Mouse (Mus musculus) yolk sac, embryonic 10.5 days (tissue): Measurements from ENCODE around the gene Aunip.
A peak's percentile ranks its signal among the peaks of the same experiment; 100 is the strongest.

ENCODE experiments used
- DNase-seq: peaks from one replicate; pipeline ENCODE4 v3.0.0-alpha.2; 2017; ENCODE audit warnings: low spot score

Aunip gene

DNA sequence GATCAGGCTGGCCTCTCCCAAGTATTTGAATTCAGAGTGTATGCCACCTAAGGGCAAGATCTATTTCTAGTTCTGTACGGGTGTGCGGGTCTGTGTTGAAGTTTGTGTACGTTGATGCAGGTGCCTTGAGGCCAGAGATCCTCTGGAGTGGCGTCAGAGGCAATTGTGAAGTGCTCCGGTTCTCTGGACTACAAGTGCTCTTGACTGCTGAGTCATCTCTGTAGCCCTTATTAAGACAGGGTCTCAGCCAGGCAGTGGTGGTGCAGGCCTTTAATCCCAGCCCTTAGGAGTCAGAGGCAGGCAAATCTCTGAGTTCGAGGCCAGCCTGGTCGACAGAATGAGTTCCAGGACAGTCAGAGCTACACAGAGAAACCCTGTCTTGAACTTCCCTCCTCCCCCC, 4.8 kb downstream of the Aunip start:
- DNase-seq, result peak; percentile 36

DNA sequence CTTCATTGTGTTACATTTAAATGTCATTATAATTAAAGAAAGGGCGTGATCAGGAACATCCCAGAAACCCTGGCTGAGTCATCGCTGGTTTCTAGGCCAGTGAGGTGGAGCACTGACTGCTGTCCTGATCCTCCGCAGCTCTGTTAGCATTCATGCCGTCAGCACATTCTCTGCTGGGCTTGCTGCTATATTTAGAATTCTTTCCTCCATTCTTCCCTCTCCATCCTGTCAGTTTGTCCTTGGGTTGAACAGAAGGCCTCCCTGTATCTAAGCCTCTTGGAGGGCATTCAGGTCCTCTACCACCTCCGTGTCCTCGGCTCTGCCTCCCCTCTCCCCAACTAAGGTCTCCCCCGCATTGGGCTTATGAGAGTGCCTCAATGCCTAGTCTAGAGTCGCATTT, 6.2 kb downstream of the Aunip start:
- peak; percentile 73 for DNase-seq

DNA sequence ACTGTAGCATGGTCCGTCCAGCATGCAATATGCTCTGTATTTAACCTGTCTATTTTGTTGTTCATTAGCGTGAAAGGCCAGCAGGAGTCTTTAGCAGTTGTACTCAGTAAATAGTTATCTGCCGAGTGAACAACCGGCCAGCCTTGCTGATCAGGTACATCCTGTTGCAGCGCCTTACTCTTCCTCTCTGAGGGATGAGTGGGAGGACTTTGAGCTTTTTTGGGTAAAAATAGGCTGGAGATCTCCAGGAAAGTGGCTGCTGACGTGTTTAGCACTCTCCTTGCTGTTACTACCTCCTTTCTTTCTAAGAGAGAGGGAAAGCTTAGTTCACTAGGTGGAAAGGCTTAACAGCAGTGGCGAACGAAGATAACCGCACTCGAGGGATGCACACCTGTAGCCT, 6.9 kb downstream of the Aunip start:
- no peak for DNase-seq

DNA sequence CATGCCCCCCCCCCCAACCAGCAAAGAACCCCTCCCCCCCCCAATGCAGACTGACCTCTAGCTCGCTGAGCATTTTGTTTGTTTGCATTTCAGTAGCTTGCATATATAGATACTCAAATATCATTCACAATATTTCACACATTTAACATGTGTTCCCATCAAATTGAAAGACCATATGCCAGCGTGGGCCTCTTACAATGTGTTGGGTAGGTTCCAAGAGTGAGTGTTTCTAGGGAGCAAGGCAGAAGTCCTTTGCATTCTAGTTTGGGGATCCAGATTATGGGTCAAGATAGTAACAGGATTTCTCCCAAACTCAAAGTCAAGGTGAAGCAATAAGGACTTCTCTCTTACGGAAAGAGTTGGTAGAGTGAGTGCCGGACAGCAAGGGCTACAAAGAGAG, 7.7 kb downstream of the Aunip start:
- DNase-seq, result no peak

DNA sequence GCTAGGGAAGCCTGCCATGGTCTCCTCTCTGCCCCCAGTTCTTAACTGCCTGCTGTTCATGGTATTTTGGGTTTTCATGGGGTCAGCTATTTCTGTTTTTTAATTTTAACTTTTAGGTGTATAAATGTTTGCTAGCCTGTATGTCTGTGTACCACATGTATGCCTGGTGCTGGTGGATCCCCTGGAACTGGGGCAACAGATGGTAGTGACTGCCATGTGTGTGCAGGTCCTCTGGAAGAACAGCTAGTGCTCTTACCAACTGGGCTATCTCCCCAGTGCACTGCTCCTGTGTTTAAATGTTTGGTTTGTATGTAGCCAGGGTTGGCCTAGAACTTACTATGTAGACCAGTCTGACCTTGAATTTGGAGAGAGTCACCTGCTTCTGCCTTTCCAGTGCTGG, 8.5 kb downstream of the Aunip start:
- DNase-seq, result no peak

DNA sequence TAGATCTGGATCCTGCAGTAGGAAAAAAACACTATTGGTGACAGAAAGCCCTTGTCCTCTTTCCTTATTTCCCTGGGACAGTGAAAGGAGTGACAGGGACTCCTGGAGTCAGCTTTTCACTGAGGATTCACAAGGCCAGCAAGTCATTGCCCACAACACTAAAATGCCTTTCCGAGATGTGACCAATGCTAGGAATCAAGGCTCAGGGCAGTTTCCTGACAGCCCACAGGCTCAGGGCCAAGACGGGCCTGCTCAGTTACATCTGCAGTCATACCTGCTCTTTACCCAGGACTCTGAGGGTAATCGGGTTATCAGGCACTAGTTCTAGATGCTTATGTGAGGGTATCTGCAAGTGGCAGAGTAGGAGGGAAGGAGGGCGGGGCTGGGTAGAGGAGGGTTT, 12.6 kb downstream of the Aunip start:
- no peak for DNase-seq

DNA sequence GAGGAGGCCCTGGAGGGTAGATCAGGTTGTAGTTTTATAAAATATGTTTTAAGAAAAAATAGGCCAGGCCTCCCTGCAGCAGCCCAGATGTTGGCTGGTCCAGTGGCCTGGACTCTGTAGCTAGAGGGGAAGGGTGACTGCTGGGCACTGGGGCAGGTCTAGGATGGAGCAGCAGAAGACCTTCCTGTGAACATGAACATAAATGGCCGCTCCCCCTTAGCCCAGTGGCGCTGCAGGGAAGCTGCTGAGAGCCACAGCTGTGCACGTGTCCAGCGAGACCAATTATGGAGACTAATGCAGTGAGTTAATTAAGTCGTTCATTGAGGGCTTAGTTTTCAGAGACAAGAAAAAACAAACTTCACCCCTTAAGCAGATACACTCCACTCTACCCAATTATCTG, 15.0 kb downstream of the Aunip start:
- no peak for DNase-seq

DNA sequence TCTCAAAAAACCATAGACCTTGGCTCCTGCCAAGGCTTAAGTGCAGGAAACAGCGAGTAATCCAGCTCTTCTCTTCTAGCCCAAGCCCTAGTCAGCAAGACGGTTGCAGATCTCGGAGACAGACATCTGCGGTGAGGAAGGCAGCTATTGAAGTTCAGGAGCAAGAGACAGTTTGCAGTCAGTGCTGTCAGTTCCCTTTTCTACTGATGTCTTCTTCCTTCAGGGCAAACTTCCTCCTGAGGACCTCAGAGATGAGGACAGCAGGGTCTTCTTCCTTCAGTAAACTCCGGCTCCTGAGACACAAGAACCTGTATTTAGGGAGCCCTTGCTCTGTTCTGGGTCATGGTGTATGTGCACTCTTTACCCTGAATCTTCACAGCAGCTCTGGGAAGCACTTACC, 15.4 kb downstream of the Aunip start:
- DNase-seq, result no peak

DNA sequence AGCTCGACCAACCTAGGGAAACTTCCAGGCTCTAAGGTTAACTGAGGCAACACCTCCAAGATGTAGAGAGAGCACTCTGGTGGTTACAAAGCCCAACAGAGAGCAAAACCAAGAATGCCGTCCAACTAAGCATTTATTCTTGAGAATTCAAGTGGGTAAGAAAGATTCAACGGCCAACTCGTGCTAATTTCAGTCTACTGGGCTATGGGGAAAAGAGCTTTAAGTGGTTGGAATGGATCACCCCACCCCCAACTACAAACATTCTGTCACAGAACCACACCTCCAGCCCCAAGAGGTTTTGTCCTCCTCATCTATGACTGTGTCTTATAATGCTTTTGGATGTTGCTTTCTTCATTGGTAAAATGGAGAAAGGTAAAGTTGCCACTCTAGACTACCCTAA, 22.1 kb downstream of the Aunip start:
- DNase-seq, result no peak

DNA sequence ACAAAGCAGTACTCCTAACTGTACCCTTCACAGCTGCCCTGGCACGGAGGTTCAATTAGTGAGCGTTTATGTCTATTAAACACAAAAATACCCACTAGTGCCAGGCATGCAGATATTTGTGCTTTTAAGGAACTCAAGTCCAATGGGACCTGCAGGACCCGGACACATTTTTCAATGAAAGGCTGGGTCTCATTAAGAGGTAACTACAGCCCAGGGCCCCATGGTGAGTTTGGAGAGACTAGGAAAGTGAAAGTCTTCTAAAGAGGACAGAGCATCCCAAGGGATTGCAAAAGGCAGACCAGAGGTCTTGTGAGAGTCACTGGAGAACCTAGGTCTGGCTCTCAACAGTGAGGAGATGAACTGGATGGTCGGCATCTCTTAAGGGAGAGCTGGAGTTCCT, 22.6 kb downstream of the Aunip start:
- DNase-seq, result no peak

DNA sequence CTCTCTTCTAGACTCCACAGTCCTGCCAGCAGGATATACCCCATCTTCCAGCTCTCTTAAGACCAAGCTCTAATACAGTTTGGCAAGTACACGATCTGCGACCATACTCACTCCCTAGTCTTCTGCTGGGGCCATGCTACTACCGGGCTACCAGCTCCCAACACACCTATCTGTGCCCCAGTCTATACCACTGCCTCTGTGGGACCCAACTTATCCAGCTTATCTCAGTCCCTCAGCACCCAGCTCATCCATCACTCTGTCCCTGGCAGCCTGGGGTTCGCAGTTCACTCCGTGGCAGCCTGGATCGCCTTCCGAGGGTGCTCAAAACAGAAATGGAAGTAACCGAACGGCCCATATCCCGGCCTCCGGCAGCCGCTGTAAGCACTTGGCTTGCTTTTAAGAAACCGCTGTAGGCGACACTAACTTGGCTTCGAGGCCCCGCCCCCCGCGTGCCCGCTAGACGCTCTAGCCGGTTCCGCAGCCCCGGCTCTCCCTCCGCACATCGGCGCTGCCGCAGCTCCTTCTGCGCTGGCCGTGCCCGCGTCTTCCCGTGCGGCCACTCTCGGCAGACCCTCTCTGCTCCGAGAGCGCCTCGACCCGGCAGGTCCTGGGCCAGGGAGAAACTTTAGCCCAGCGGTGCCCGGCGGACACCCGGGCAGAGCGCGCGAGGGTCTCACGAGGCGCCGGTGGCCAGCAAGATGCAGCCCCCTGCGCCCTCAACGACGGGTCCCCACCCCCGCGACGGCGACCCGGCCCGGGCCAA, 23.5 kb downstream of the Aunip start:
- peak; percentile 58 for DNase-seq

DNA sequence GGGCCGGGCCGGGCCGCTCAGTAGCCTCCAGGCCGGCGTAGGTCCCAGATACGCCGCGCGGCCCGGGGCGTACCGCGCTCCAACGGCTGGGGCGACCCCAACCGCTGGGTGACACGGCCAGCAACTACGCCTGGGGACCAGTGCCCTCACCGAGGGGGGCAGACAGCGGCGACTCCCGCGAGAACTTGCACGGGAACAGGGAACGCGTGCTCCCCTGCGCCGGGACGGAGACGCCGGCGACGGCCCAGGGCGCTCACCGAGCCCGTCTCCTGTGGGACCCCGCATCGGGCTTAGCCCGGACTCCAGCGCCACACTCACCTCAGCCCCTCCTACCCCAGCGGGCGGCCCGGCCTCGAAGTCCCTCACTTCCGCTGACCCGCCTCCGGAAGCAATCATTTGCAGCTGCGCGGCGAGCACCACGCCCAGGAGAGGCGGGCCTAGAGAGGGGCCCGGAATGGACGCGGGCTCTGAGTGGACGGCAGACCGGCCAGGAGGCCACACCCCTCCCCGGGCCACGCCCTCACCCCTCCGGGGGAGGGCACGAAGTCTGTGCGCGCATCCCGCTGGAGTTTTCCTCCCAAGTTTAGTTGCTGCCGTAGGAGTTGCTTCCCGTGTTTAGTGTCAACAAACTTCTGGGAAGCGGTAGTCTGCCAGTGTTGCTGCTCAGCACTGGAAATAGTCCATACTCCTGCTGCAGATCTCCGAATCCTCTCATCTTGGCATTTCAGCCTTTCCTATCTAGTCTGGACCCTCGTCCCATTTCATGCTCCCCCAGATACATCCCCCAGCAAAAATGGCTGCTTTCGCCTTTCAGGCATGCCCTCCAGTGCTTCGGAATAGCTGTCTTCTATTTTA, 24.4 kb downstream of the Aunip start, which contains the start of gene Mtfr1l:
TSS of gene Mtfr1l (minus strand) at position 456 of the 855 bp plus-strand sequence.
- DNase-seq, result peak; percentile 98

DNA sequence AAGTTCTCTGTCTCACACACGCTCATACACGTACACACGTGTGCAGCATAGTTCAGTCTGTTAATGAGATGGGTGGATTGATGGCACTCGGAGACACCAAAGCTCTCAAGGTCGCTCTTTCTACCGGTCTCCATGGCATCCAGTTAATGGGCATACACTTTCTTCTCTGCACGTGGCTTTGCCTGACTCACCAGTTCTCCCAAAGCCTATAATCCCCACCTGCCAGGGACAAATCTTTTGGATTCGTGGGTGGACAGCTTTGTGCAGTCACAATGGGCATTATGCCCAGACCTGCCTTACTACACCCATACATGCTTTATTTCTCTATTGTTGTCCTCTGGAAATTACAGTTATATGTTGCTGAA, 25.0 kb downstream of the Aunip start:
- no peak for DNase-seq

DNA sequence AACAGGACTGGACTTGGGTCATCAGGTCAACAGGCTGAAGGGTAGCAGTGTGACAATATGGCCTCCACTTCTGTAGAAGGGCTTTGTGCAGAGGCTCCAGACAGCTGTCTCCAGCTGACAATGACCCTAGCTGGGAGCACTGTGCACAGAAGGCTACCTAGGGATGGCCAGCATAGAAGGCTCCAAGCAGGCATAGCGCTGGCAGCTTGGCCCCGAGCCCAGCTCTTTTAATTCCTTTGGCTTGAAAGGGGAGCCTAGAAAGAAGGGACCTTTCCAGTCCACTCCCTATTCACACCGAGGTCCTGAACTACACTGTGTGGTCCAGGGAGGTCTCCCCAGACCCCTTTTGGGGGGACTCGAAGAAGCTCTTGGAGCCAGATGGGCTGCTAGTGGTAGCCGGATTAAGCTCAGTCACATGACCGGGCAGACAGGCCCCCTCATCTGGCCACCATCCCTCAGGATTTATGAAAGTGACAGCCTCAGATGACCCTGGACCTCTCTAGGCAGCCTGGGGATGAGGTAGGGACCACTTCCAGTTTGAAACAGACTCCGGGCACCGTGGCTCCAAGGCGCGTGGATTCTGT, 28.3 kb downstream of the Aunip start:
- no peak for DNase-seq

DNA sequence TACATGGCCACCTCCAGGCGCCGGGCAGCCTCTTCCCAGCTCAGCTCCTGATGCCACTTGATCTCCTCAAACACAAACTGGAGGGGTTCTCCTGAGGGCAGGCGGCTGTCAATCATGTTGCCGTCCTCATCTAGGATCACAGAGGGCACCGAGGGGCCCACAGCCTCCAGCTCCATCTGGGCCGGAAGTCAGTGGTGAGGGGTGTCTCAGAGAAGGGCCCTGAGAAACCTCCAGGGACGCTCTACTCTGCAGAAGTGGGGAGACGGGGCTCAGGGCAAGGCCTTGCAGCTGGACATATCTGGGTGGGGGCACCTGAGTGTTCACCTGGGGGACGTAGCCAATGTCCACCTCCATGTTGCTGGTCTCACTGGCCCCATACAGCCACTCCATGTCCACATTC, 31.9 kb downstream of the Aunip start:
- no peak for DNase-seq

DNA sequence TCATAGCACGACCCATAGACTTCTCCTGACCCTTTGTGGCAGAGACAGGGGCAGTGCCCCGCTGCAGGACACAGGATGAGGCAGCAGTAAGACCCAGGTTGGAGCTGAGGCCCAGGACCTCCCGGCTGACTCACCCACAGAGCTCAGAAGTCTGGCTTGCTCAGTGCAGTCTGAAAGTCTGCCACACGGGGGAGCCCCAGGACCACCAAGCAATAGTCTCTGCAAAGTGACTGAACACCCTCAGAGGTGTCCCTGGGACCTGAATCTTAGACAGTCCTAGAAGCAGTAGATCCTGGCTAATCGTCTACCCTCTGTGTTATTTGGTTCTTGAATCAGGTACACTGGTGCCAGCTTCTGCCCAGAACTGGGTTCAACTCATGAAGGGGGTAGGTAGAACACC, 32.5 kb downstream of the Aunip start:
- peak; percentile 81 for DNase-seq

DNA sequence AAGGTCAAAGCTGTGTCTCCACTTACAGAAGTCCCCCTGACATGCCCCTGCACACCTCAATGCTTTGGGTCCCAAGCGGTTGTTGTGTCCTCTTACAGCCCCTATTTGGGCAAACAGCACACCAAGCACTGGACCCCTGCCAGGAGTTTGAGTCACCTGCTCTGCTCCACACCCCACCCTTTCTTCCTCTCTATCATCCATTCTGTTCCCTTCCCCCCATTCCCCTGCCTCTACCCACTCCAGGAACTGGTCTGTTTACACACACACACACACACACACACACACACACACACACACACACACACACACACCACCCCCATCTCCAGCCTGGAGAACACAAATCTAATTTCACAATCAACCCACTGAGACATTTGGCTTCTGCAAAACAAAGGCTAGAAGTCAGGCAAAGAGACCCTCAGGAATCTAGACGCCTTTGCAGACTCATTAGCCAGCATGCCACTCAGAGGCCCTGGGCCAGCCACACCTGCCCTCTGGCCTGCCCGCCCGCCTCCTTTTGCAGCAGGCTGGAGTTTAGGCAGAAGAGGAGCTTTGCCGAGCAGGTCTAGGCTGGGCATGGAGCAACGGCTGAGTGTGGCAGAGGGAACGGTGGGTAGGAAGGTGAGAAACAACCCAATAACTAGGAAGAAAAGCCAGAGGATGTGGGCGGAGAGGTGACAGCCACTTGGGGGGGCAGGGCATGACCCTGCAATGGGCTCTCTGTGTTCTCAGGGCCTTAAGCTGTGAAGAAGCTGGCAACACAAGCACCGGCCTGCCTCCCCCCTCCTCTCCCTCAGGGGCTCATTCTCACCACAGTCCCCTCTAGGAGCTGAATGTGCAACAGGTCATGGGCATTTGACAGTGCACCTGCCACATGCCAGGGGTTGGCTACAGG, 36.3 kb downstream of the Aunip start:
- DNase-seq, result no peak

DNA sequence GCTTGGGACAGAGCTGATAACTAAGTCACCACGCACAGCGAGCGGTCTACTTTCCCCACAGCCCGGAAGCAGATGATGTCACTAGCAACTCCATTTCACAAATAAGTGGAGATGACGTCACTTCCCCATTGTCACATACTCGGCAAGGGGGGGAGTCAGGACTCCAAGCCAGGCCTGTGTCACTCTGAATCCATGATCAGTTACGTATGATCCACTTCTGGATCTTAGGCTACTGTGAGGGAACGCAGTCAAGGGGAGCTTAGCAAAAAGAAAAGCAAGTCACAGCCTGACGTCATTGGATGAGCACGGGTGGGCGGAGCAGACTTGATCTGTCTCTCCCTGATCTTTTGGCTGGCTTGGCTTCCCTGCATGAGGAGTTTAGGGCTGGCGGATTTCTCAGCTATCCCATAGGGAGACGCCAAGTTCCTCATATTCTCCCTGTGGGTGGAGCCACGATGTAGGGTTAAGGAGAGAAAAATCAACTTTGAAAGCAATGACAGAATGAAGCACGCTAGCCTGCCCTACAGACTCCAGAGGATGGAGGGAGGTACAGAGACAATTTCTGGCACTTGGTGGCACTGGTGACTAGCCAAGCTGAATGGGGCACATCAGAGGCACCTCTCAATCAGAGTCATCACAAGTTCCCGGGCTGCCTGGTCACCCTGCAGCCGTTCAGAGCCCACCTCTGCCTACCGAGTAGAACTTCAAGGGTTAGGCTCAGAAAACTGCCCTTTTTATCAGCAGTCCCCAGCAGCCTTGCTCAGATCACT, 37.6 kb downstream of the Aunip start:
- DNase-seq, result no peak

DNA sequence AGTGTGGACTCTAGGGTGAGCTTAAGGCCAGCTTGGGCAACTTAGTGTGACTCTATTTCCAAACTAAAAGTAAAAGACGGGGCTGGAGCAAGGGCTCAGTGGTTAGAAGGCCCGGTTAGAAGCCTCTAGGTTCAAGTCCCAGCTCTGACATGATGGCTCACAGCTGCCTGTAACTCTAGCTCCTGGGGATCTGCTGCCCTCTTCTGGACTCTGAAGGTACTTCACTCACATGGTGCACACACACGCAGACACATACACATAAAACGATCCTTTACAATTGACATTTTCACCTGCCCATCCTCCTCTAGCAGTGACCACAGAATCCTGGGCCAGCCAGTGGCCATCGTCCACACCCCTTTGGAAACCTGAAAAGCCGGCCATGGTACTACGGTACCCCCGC, 39.1 kb downstream of the Aunip start:
- DNase-seq, result no peak

DNA sequence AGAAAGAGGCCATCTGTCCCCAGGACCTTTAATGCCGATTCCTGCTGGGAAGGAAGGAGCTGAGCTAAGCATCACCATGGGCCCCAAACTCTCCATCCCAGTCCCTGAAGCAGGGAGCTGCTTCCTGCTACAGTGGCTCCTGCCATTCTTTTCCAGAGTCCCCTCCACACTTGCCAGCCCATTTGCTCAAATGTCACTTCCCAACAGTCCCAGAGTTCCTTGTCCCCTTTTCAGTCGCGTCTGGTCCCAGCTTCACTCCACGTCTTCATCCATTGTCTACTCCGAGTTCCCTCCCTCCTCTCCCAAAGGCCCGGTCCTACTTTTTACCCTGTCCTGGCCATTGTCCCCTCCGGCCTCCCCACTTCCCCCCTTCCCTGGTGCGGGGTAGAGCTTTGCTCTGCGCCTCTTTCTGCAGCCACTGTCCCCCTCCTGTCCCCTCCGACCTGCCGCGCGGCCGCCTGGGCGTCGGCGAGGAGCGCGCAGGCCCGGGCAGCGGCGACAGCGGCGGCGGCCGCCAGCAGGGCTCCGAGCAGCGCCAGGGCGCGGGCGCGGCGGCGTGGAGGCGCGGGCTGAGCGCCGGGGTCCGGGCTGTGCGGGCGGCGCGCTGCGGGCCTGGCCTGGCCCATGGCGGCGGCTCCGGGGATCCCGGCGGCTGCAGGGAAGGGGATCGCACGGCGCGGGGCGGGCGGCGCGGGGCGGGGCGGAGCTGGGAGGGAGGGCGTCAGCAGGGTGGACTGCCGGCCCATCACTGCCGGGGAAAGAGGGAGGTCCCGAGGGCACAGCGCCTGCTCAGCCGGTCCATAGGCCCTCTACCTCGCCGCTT, 40.9 kb downstream of the Aunip start, which contains the start of gene Selenon:
TSS of gene Selenon (minus strand) at position 673 of the 823 bp plus-strand sequence.
- DNase-seq, result peak; percentile 75
